Mouse (Mus musculus): ENCODE measurements around the gene BC049352. TPM values are rescaled to one million over a fixed set of nuclear protein-coding genes. Genes with fewer than 3 reads are reported as not detected.

The BC049352 gene
- total RNA-seq, 1 experiment: not detected

- Histone ChIP-seq H3K4me1 (ENCODE audit: control insufficient read depth in 2 of 2, insufficient read depth in 2 of 2, low read length in 2 of 2, poor library complexity in 1 of 2) (no peaks in the 10 kb centered on the region), H3K9ac (ENCODE audit: insufficient read depth, low read depth, low read length, poor library complexity, severe bottlenecking) (no peak overlapping the region), H3K9me3 (ENCODE audit: control insufficient read depth, insufficient read depth, low read depth, low read length) (no peaks in the 10 kb centered on the region), H3K27ac (ENCODE audit: insufficient read depth, low read depth, low read length, poor library complexity, severe bottlenecking) (no peak overlapping the region), H3K4me3 (ENCODE audit: insufficient read depth in 1 of 2, low read depth in 1 of 2, low read length in 2 of 2, poor library complexity in 1 of 2, severe bottlenecking in 1 of 2) (no peak overlapping the region), H3K36me3 (ENCODE audit: control insufficient read depth, insufficient read depth, low read length, poor library complexity, severe bottlenecking) (no peaks in the 10 kb centered on the region)
- DNase-seq (ENCODE audit: low read depth, low spot score): no peak
- TF ChIP-seq MAFK (IDR thresholded peaks at IDR 0.05; ENCODE audit: insufficient read depth, low read depth, low read length) (no peak), ZNF384 (IDR thresholded peaks at IDR 0.05; ENCODE audit: low read depth, low read length) (no peak), ZC3H11A (IDR thresholded peaks at IDR 0.05; ENCODE audit: borderline replicate concordance, low read depth, low read length) (no peak), HCFC1 (IDR thresholded peaks at IDR 0.05; ENCODE audit: borderline replicate concordance, insufficient read depth, low read length) (no peak), CHD2 (IDR thresholded peaks at IDR 0.05; ENCODE audit: low read depth, low read length) (no peak)
- in situ Hi-C loops (cut with MboI; ENCODE audit: low sequenced_read_pairs in 2 of 2, unreplicated experiment in 2 of 2): no loop called here
Observed at GRCm38 (mm10) chr9:45241397-45241796, 59.6 kb downstream of the BC049352 start.

DNA sequence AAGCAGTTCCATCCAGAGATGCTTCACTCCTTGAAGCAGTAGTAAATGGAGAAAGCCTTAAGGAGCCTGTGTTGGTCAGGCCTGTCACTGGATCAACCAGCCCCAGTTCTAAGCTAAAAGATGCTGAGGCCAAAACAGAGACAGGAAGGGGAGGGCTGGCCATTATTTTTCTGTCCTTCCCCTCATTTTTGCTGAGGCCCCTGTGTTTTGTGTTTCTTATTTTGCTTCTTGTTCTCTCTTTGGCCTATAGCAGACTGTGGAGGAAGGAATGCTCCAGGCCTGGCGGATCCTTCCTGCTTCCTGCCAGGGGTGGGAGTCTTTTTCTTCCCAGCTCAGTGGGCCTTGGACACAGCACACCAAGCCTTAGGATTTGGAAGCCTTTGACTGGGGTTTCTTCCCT is 63.6 kb downstream of the BC049352 start:
- TF ChIP-seq CHD2 (IDR thresholded peaks at IDR 0.05; ENCODE audit: low read depth, low read length) (no peak), ZNF384 (IDR thresholded peaks at IDR 0.05; ENCODE audit: low read depth, low read length) (no peak), HCFC1 (IDR thresholded peaks at IDR 0.05; ENCODE audit: borderline replicate concordance, insufficient read depth, low read length) (no peak), ZC3H11A (IDR thresholded peaks at IDR 0.05; ENCODE audit: borderline replicate concordance, low read depth, low read length) (no peak), MAFK (IDR thresholded peaks at IDR 0.05; ENCODE audit: insufficient read depth, low read depth, low read length) (no peak)
- Histone ChIP-seq H3K36me3 (ENCODE audit: control insufficient read depth, insufficient read depth, low read length, poor library complexity, severe bottlenecking) (no peaks in the 10 kb centered on the region), H3K27ac (ENCODE audit: insufficient read depth, low read depth, low read length, poor library complexity, severe bottlenecking) (no peak overlapping the region), H3K4me3 (ENCODE audit: insufficient read depth in 1 of 2, low read depth in 1 of 2, low read length in 2 of 2, poor library complexity in 1 of 2, severe bottlenecking in 1 of 2) (no peak overlapping the region), H3K4me1 (ENCODE audit: control insufficient read depth in 2 of 2, insufficient read depth in 2 of 2, low read length in 2 of 2, poor library complexity in 1 of 2) (no peaks in the 10 kb centered on the region), H3K9me3 (ENCODE audit: control insufficient read depth, insufficient read depth, low read depth, low read length) (no peaks in the 10 kb centered on the region), H3K9ac (ENCODE audit: insufficient read depth, low read depth, low read length, poor library complexity, severe bottlenecking) (no peak overlapping the region)
- in situ Hi-C loops (cut with MboI; ENCODE audit: low sequenced_read_pairs in 2 of 2, unreplicated experiment in 2 of 2): no loop called here
- DNase-seq (ENCODE audit: low read depth, low spot score): no peak

DNA sequence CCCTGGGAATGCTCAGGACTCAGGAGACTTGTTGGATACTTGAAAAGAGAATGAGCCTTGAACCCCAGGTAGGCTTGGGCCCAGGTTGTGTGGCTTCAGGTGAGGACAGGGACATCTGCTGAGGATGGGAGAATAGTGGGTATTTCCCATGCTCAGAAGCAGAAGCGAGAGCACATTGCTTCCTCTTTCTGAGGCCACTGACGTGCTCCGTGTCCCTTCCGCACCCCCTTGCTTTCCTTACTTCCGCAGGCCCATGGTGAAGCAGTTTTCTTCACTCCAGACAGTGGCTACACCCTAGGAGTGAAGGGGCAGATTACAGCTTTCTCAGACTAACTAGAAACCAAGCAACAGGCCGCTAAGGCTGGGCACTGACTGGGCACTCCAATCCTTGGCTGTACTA is 64.3 kb downstream of the BC049352 start:
- no peaks in the 10 kb centered on the region for H3K9me3 ChIP-seq (ENCODE audit: control insufficient read depth, insufficient read depth, low read depth, low read length)
- no peaks in the 10 kb centered on the region for H3K36me3 ChIP-seq (ENCODE audit: control insufficient read depth, insufficient read depth, low read length, poor library complexity, severe bottlenecking)
- no peaks in the 10 kb centered on the region for H3K4me1 ChIP-seq (ENCODE audit: control insufficient read depth in 2 of 2, insufficient read depth in 2 of 2, low read length in 2 of 2, poor library complexity in 1 of 2)
- in situ Hi-C loops (cut with MboI; ENCODE audit: low sequenced_read_pairs in 2 of 2, unreplicated experiment in 2 of 2): no loop called here
- no peak overlapping the region for H3K27ac ChIP-seq (ENCODE audit: insufficient read depth, low read depth, low read length, poor library complexity, severe bottlenecking)
- no peak for DNase-seq (ENCODE audit: low read depth, low spot score)
- H3K4me3 ChIP-seq (ENCODE audit: insufficient read depth in 1 of 2, low read depth in 1 of 2, low read length in 2 of 2, poor library complexity in 1 of 2, severe bottlenecking in 1 of 2): no peak overlapping the region
- no peak overlapping the region for H3K9ac ChIP-seq (ENCODE audit: insufficient read depth, low read depth, low read length, poor library complexity, severe bottlenecking)
- TF ChIP-seq CHD2 (IDR thresholded peaks at IDR 0.05; ENCODE audit: low read depth, low read length) (no peak), ZC3H11A (IDR thresholded peaks at IDR 0.05; ENCODE audit: borderline replicate concordance, low read depth, low read length) (no peak), MAFK (IDR thresholded peaks at IDR 0.05; ENCODE audit: insufficient read depth, low read depth, low read length) (no peak), ZNF384 (IDR thresholded peaks at IDR 0.05; ENCODE audit: low read depth, low read length) (no peak), HCFC1 (IDR thresholded peaks at IDR 0.05; ENCODE audit: borderline replicate concordance, insufficient read depth, low read length) (no peak)

GRCm38 (mm10) chr9:45247536-45247935 is 65.7 kb downstream of the BC049352 start:
- no peak for DNase-seq (ENCODE audit: low read depth, low spot score)
- in situ Hi-C loops (cut with MboI; ENCODE audit: low sequenced_read_pairs in 2 of 2, unreplicated experiment in 2 of 2): no loop called here

GRCm38 (mm10) chr9:45250306-45250705 is 68.5 kb downstream of the BC049352 start:
- no peaks in the 10 kb centered on the region for H3K36me3 ChIP-seq (ENCODE audit: control insufficient read depth, insufficient read depth, low read length, poor library complexity, severe bottlenecking)
- TF ChIP-seq ZC3H11A (IDR thresholded peaks at IDR 0.05; ENCODE audit: borderline replicate concordance, low read depth, low read length) (no peak), ZNF384 (IDR thresholded peaks at IDR 0.05; ENCODE audit: low read depth, low read length) (no peak), HCFC1 (IDR thresholded peaks at IDR 0.05; ENCODE audit: borderline replicate concordance, insufficient read depth, low read length) (no peak), MAFK (IDR thresholded peaks at IDR 0.05; ENCODE audit: insufficient read depth, low read depth, low read length) (no peak), CHD2 (IDR thresholded peaks at IDR 0.05; ENCODE audit: low read depth, low read length) (no peak)
- no peak overlapping the region for H3K27ac ChIP-seq (ENCODE audit: insufficient read depth, low read depth, low read length, poor library complexity, severe bottlenecking)

More at GRCm38 (mm10) chr9:45247536-45247935, 65.7 kb downstream of the BC049352 start:
- H3K27ac ChIP-seq (ENCODE audit: insufficient read depth, low read depth, low read length, poor library complexity, severe bottlenecking): no peak overlapping the region
- no peaks in the 10 kb centered on the region for H3K36me3 ChIP-seq (ENCODE audit: control insufficient read depth, insufficient read depth, low read length, poor library complexity, severe bottlenecking)
- no peaks in the 10 kb centered on the region for H3K4me1 ChIP-seq (ENCODE audit: control insufficient read depth in 2 of 2, insufficient read depth in 2 of 2, low read length in 2 of 2, poor library complexity in 1 of 2)
- H3K4me3 ChIP-seq (ENCODE audit: insufficient read depth in 1 of 2, low read depth in 1 of 2, low read length in 2 of 2, poor library complexity in 1 of 2, severe bottlenecking in 1 of 2): no peak overlapping the region
- no peaks in the 10 kb centered on the region for H3K9me3 ChIP-seq (ENCODE audit: control insufficient read depth, insufficient read depth, low read depth, low read length)
- H3K9ac ChIP-seq (ENCODE audit: insufficient read depth, low read depth, low read length, poor library complexity, severe bottlenecking): no peak overlapping the region
- no peak for TF ChIP-seq CHD2 (IDR thresholded peaks at IDR 0.05; ENCODE audit: low read depth, low read length)
- TF ChIP-seq HCFC1 (IDR thresholded peaks at IDR 0.05; ENCODE audit: borderline replicate concordance, insufficient read depth, low read length): no peak
- no peak for TF ChIP-seq ZNF384 (IDR thresholded peaks at IDR 0.05; ENCODE audit: low read depth, low read length)
- TF ChIP-seq MAFK (IDR thresholded peaks at IDR 0.05; ENCODE audit: insufficient read depth, low read depth, low read length): no peak

More at GRCm38 (mm10) chr9:45250306-45250705, 68.5 kb downstream of the BC049352 start:
- DNase-seq (ENCODE audit: low read depth, low spot score): no peak
- Histone ChIP-seq H3K9ac (ENCODE audit: insufficient read depth, low read depth, low read length, poor library complexity, severe bottlenecking) (no peak overlapping the region), H3K9me3 (ENCODE audit: control insufficient read depth, insufficient read depth, low read depth, low read length) (no peaks in the 10 kb centered on the region), H3K4me1 (ENCODE audit: control insufficient read depth in 2 of 2, insufficient read depth in 2 of 2, low read length in 2 of 2, poor library complexity in 1 of 2) (no peaks in the 10 kb centered on the region), H3K4me3 (ENCODE audit: insufficient read depth in 1 of 2, low read depth in 1 of 2, low read length in 2 of 2, poor library complexity in 1 of 2, severe bottlenecking in 1 of 2) (no peak overlapping the region)
- in situ Hi-C loops (cut with MboI; ENCODE audit: low sequenced_read_pairs in 2 of 2, unreplicated experiment in 2 of 2): no loop called here

All from ES-E14 (cell line).